Mouse (Mus musculus): ENCODE measurements around the gene Kcnc3. TPM values are rescaled to one million over a fixed set of nuclear protein-coding genes. Genes with fewer than 3 reads are reported as not detected.

Gene Kcnc3
- polyA plus RNA-seq, 1 experiment from 2014 or later: 0.05 TPM

DNA sequence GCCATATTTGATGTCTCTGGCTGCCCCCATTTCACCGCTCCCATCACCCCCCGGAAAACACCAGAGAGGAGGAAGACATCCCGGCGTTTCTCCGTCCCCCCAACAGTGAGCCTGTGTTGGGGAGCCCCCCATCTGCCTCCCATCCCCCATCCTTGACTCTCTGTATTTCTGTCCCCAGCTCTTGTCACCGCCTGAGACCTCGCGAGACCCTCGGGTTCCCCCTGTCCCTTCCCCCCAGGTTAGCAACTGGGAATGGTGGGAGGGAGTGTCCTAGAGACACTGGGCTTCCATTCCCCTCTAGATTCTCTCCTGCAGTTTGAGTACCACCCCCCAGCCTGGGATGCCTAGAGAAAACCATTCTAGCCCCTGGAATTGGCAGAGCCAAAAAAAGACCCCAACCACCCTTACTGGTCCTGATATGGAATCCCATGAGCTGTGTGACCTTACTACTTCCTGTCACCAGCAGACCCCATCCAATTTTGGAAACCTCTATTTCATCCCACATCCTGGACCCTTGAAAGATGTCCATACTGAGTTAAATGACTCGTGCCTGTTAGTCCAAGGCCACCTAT lies 10.3 kb downstream of the Kcnc3 start:
- Histone ChIP-seq H3K27ac (no peak overlapping the region), H3K9ac (no peak overlapping the region)

DNA sequence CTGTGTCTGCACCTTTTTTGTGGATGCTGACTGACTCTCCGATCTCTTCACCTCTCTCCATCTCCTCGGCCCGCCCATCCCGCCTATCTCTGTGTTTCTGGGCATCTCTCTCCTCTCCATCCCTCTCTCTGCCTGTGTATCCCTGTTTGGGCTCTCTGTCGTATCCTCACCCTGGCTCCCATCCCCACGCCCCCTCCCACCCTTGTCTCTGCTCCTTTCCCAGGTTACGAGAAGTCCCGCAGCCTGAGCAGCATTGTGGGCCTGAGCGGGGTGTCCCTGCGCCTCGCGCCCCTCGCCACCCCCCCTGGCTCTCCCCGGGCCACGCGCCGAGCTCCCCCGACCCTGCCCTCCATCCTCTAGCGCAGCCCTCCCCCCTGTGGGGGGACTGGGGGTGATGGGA lies 11.2 kb downstream of the Kcnc3 start:
- no peak overlapping the region for H3K27ac ChIP-seq
- no peaks in the 10 kb centered on the region for H3K4me1 ChIP-seq (replicated peaks)
- peaks cover 64% of the 10 kb centered on the region for H3K27me3 ChIP-seq
- no peak for DNase-seq
- H3K4me2 ChIP-seq: no peak overlapping the region
- H3K9ac ChIP-seq: no peak overlapping the region
- H3K9me3 ChIP-seq (replicated peaks): no peaks in the 10 kb centered on the region
- ATAC-seq (ENCODE audit: low read depth): no peak
- H3K4me3 ChIP-seq (replicated peaks): no peak overlapping the region
- H3K36me3 ChIP-seq: no peaks in the 10 kb centered on the region
- 12% methylated on average over 19 of the region's 19 CpGs for WGBS (ENCODE audit: insufficient replicate concordance)

More for the DNA sequence above, 10.3 kb downstream of the Kcnc3 start:
- H3K9me3 ChIP-seq (replicated peaks): no peaks in the 10 kb centered on the region
- H3K4me3 ChIP-seq (replicated peaks): no peak overlapping the region
- H3K36me3 ChIP-seq: no peaks in the 10 kb centered on the region
- ATAC-seq (ENCODE audit: low read depth) (no peak), DNase-seq (no peak)
- H3K4me1 ChIP-seq (replicated peaks): no peaks in the 10 kb centered on the region
- H3K4me2 ChIP-seq: no peak overlapping the region
- WGBS (ENCODE audit: insufficient replicate concordance): 59% methylated on average over 10 of the region's 10 CpGs
- H3K27me3 ChIP-seq: peaks cover 58% of the 10 kb centered on the region

DNA sequence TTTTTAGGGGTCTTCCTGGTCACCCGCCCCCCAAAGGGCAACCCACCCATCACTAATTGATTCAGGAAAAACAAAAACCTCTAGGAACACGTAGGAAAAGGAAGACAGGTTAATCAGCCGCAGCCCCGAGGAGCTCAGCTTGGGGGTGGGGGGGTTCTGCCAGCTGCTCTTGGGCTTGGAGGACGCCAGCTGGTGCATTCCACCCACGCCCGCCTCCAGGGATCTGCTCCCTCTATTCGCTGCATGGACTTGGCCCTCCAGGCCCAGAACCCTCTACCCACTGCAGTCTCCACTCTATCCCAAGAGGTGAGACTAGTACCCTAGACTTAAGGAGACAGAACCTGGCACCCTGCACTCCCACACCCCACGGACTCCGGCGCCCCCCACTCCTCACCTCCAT lies 12.0 kb downstream of the Kcnc3 start:
- Histone ChIP-seq H3K27ac (no peak overlapping the region), H3K27me3 (peaks cover 72% of the 10 kb centered on the region), H3K4me2 (no peak overlapping the region), H3K9ac (no peak overlapping the region), H3K4me1 (replicated peaks) (no peaks in the 10 kb centered on the region), H3K36me3 (no peaks in the 10 kb centered on the region), H3K9me3 (replicated peaks) (no peaks in the 10 kb centered on the region), H3K4me3 (replicated peaks) (no peak overlapping the region)
- no peak for DNase-seq
- no peak for ATAC-seq (ENCODE audit: low read depth)
- WGBS (ENCODE audit: insufficient replicate concordance): 17% methylated on average over 11 of the region's 11 CpGs

DNA sequence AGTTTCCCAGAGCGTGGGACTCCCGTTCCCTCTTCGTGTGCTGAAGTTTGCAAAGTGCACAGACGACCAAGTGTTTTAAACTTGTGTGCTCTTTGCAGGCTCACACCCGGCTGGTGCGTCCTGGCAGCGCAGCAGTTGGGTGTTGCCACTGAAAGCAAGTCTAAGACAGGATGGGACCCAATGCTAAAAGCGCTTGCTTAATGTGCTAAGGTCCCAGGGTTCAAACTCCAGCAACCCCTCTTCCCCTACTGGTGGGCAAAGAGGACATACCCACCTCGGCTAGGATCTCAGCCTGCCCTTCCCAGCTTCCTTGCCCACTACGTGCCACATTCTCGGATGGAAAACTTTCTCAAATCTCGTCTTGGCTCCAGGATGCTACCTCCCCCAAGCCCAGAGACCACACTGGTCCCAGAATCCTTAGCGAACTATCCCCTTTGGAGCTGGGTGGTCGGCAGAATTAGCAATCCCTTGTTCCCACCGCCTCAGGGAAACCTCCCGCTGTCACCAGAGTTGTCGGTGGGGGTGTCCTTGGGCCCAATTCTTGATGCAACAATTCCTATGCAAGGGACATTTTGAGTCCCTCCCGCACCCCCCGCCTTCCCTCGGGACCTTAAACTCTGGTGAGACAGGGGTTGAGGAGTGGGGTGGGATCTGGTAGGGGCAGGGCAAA lies 12.9 kb downstream of the Kcnc3 start:
- WGBS (ENCODE audit: insufficient replicate concordance): 5% methylated on average over 20 of the region's 20 CpGs

DNA sequence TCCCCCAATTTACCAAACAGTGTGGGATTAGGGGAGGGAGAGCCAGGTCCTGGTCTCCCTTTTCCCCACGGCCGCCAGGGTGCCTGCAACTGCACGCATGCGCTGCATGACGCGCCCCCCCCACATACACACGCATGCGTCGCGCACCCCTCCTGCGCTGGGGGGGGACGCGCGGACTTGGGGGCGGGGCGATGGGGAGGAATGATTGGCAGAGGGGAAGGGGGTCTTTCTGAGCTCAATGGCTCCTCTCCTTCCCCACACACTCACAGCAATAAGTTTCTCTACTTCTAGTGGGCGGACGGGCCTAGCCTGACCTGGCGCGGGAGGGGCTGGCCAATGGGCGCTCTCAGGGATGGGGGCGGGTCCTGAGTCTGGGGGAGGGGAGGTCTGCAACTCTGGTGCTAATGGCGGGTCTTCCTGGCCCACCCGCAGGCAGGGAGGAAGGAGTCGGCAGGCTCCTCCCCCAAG lies 13.7 kb downstream of the Kcnc3 start:
- peaks cover 84% of the 10 kb centered on the region for H3K27me3 ChIP-seq
- no peaks in the 10 kb centered on the region for H3K9me3 ChIP-seq (replicated peaks)
- DNase-seq: no peak
- WGBS (ENCODE audit: insufficient replicate concordance): 5% methylated on average over 18 of the region's 25 CpGs
- no peak overlapping the region for H3K27ac ChIP-seq
- H3K4me3 ChIP-seq (replicated peaks): peak overlapping the region; percentile 6; the same call in 1 of the 2 replicates
- peak overlapping the region; percentile 41 for H3K4me2 ChIP-seq
- no peak overlapping the region for H3K9ac ChIP-seq
- no peak for ATAC-seq (ENCODE audit: low read depth)
- H3K4me1 ChIP-seq (replicated peaks): no peaks in the 10 kb centered on the region
- no peaks in the 10 kb centered on the region for H3K36me3 ChIP-seq

More for the DNA sequence above, 12.9 kb downstream of the Kcnc3 start:
- Histone ChIP-seq H3K4me2 (peak overlapping the region; percentile 41), H3K4me1 (replicated peaks) (no peaks in the 10 kb centered on the region), H3K36me3 (no peaks in the 10 kb centered on the region), H3K9ac (no peak overlapping the region), H3K27me3 (peaks cover 79% of the 10 kb centered on the region), H3K27ac (no peak overlapping the region), H3K4me3 (replicated peaks) (no peak overlapping the region), H3K9me3 (replicated peaks) (no peaks in the 10 kb centered on the region)
- DNase-seq (no peak), ATAC-seq (ENCODE audit: low read depth) (no peak)

DNA sequence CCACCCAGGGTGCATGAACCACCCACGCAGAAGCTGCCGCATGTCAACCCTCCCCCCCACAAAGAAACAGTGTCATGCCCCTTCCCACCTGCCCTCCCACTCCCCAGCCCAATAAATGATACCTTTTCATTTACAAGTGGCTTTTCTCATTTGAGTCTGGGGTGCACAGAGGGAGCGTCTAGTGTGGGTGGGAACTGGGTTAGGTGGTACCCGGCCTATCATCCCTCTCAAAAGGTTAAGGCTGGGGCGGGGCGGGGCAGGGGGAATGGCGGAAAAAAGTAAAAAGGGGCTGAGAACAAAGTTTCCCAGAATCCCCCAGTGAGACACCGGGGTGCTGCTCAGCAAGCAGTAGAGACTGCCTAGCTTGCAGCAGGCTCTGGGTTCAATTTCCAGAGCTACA lies 14.2 kb downstream of the Kcnc3 start:
- ATAC-seq (ENCODE audit: low read depth) (no peak), DNase-seq (no peak)
- Histone ChIP-seq H3K27ac (no peak overlapping the region), H3K4me2 (peak overlapping the region; percentile 41), H3K9ac (no peak overlapping the region), H3K27me3 (peaks cover 84% of the 10 kb centered on the region), H3K36me3 (no peaks in the 10 kb centered on the region), H3K4me3 (replicated peaks) (no peak overlapping the region), H3K4me1 (replicated peaks) (no peaks in the 10 kb centered on the region), H3K9me3 (replicated peaks) (no peaks in the 10 kb centered on the region)
- WGBS (ENCODE audit: insufficient replicate concordance): 7% methylated on average over 8 of the region's 8 CpGs

DNA sequence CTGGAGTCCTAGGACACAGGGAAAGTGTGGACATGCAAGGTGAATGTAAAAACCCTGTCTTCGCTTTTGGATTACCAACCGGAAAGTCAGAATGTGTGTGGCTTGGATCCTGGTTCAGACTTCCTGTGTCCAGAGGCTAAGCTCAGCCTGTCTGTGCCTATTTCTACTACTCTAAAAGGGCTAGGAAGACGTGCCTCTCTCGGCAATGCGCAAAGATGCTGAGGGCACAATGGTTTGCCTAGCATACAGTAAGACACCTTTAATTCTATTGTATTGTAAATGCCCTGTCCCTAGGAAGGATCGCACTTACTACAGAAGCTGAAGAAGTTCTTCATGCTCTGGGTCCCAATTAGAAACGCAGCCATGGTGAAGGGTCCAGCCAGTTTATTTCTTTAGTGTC lies 15.0 kb downstream of the Kcnc3 start:
- Histone ChIP-seq H3K27ac (no peak overlapping the region), H3K4me3 (replicated peaks) (no peak overlapping the region), H3K9me3 (replicated peaks) (no peaks in the 10 kb centered on the region), H3K36me3 (no peaks in the 10 kb centered on the region), H3K9ac (no peak overlapping the region), H3K4me2 (no peak overlapping the region), H3K4me1 (replicated peaks) (no peaks in the 10 kb centered on the region), H3K27me3 (peaks cover 84% of the 10 kb centered on the region)
- DNase-seq (no peak), ATAC-seq (ENCODE audit: low read depth) (no peak)
- 32% methylated on average over 7 of the region's 7 CpGs for WGBS (ENCODE audit: insufficient replicate concordance)

DNA sequence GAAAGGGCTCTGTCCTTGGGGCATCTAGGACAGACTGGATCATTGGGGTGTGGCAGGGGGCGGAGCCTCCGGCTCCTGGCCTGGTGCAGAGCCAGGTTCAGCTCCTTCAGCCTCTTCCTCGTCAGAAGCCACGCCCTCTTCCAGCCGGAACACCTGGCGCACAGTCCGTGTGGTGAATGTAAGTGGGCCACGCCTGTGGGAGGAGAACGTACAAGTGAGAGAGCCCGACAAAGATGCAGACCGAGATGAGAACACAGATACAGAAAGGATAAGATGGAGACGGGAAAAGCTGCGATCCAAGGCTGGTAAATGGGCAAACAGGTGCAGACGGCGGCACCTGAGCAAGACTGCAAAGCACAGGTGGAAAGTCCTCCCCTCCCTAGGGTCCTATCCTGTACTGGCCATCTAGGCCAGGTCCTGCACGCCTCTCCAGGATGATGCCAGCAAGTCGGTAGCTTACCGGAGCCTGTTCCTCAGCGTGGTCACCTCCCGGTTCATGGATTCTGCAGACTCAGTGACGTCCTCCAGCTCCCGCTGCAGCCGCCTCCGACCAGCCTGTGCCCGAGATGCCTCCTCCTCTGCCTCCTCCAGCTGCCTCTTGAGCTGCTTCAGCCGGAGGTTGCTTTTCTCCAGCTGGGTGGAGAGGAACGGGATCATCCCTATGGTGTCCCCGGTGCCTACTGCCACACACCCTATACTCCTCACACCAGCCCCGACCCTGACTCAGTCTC lies 15.9 kb downstream of the Kcnc3 start:
- Histone ChIP-seq H3K36me3 (no peaks in the 10 kb centered on the region), H3K27ac (no peak overlapping the region), H3K4me3 (replicated peaks) (no peak overlapping the region), H3K27me3 (peaks cover 75% of the 10 kb centered on the region), H3K4me2 (no peak overlapping the region), H3K9ac (no peak overlapping the region), H3K9me3 (replicated peaks) (no peaks in the 10 kb centered on the region), H3K4me1 (replicated peaks) (no peaks in the 10 kb centered on the region)
- ATAC-seq (ENCODE audit: low read depth) (no peak), DNase-seq (no peak)
- WGBS (ENCODE audit: insufficient replicate concordance): 11% methylated on average over 29 of the region's 29 CpGs

DNA sequence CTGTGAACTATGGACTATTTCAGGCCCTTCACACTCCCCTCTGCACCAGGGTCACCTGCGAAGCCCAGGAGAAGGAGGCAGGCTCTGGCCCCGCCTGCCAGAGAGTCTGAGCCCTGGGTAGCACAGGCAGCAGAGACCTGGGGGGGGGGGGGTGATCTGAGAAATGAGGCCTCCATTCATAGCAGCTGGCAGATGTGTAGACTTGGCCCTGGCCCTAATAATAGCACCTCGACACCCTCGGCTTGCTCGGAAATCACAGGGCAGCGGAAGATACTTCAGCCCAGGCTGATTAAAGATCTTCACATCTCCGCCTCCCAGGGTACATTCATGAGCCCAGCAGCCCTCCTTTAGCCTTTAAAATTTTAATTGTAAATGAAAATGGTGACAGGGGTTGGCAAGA lies 21.7 kb downstream of the Kcnc3 start:
- peaks cover 48% of the 10 kb centered on the region for H3K27me3 ChIP-seq

DNA sequence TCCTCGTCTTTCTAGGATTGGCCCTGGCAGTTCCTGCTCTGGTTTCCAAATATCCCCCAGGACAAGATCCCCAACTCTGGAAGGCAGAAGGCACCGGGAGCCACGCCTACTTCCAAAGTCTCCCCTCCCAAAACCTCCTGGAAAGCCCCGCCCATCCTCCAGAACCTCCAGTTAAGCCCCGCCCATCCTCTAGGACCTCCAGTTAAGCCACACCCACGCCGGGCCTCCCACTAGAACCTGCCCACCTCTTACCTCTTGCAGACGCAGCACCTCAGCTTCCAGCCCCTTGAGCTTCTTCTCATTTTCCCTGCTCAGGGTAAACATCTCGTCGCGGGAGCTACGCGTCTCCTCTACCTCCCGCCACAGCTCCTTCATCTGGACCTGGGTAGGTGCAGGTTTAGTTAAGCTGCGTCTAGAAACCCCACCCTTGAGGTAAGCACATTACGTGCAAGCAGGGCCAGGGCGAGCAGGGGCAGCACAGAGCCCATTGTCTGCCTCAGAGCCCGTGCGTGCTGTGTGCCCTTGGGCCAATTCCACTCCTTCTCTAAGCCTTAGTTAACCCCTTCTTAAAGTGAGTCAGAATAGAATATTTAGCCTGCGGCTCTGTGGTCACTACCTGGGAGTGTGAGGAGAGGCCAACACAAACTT lies 23.7 kb downstream of the Kcnc3 start:
- H3K27ac ChIP-seq: no peak overlapping the region
- DNase-seq: no peak
- H3K4me2 ChIP-seq: no peak overlapping the region
- no peaks in the 10 kb centered on the region for H3K4me1 ChIP-seq (replicated peaks)
- H3K9me3 ChIP-seq (replicated peaks): no peaks in the 10 kb centered on the region
- peaks cover 34% of the 10 kb centered on the region for H3K27me3 ChIP-seq
- ATAC-seq (ENCODE audit: low read depth): no peak
- no peaks in the 10 kb centered on the region for H3K36me3 ChIP-seq
- 10% methylated on average over 20 of the region's 20 CpGs for WGBS (ENCODE audit: insufficient replicate concordance)
- no peak overlapping the region for H3K4me3 ChIP-seq (replicated peaks)
- H3K9ac ChIP-seq: no peak overlapping the region

More for the DNA sequence above, 21.7 kb downstream of the Kcnc3 start:
- WGBS (ENCODE audit: insufficient replicate concordance): 57% methylated on average over 7 of the region's 7 CpGs
- ATAC-seq (ENCODE audit: low read depth): no peak
- H3K9ac ChIP-seq: no peak overlapping the region
- H3K4me3 ChIP-seq (replicated peaks): no peak overlapping the region
- H3K27ac ChIP-seq: no peak overlapping the region
- H3K36me3 ChIP-seq: no peaks in the 10 kb centered on the region
- H3K4me2 ChIP-seq: no peak overlapping the region
- no peaks in the 10 kb centered on the region for H3K9me3 ChIP-seq (replicated peaks)
- no peak for DNase-seq
- H3K4me1 ChIP-seq (replicated peaks): no peaks in the 10 kb centered on the region

DNA sequence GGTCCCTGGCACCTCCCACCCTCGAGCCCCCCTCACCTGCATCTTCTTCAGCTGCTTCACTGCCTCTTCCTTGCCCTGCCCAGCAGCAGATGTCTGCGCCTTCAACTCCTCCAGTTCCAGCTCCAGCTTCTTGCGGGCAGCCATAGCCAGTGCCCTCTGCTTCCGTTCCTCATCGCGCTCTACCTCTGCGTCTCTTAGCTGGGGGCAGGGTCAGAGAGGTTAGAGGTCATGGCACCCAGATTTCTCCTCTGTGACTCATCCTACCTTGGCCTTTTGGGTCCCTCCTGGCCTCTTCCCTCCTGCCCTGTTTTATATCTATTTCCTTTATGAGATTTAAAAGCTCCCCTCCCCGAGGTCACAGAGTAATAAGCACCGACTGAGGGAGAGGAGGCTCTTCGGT lies 24.8 kb downstream of the Kcnc3 start:
- H3K36me3 ChIP-seq: no peaks in the 10 kb centered on the region
- 13% methylated on average over 10 of the region's 10 CpGs for WGBS (ENCODE audit: insufficient replicate concordance)
- H3K9me3 ChIP-seq (replicated peaks): no peaks in the 10 kb centered on the region
- no peaks in the 10 kb centered on the region for H3K4me1 ChIP-seq (replicated peaks)
- ATAC-seq (ENCODE audit: low read depth) (no peak), DNase-seq (no peak)
- no peak overlapping the region for H3K4me2 ChIP-seq
- peaks cover 32% of the 10 kb centered on the region for H3K27me3 ChIP-seq
- no peak overlapping the region for H3K4me3 ChIP-seq (replicated peaks)
- H3K9ac ChIP-seq: no peak overlapping the region
- no peak overlapping the region for H3K27ac ChIP-seq
